Mouse (Mus musculus) T-cell, adult 2 months (primary cell): ENCODE data around the gene Zmym3.
"Not testable (repeated sequence)": the region's sequence is repeated elsewhere in the genome, so short reads cannot be mapped to it uniquely, and the experiment has no call there.

Source experiments
- DNase-seq: peaks from one replicate; pipeline ENCODE4 v3.0.0; 2022; ENCODE audit warnings: low spot score

Gene Zmym3

DNA sequence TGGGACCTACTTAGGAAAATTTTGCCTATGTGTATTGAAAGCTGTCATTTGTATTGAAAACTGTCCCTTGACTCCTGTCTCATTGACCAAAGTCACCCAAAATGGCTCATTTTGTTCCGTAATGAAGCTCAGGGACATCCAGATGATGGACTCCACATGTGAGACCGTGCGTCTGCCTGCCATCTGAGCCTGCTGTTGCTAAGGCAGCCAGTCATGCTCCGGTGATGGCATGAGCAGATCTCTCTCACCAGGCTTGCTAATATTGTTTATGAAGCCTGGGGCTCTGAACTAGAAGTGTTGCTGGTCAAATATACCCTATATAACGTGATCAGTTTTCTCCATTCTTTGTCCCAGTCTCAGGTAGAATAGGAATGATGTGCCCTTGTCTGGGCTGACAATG, 47.7 kb downstream of the Zmym3 start:
- DNase-seq = no peak

DNA sequence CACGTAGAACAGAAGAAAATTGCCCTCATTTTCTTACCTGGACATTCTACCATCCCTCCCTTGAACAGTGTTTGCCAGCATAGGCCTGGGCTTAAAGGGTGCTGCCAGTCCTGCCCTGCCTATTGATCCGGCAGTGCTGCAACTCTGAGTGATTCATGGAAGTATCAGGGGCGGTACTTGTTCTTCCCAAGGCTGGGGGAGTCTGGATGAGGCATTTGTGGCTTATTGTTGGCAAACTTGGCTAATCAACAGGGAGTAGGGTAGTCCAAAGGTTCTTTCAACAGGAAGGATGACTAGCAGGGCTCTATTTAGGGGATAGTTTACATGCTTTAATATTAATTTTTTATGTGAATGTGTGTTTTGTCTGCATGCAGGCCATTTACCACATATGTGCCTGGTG, 50.1 kb downstream of the Zmym3 start:
- no peak for DNase-seq

DNA sequence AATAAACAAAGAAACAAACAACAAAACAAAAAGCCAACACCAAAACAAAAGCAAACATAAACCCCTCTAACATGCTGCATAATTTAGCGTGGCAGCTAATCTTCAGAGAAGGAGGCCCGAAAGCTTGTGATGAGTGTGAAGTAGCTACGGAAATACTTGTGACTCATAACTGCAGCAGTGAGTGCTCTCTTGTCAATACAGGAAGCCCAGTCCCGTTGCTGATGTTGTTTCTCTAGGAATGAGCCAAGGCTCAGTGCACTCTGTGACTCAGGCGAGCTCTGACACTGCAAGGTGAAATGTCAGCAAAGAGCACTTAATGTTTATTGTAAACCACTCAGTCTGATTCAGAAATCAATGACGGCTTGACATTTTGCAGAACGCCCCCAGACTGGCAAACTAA, 51.6 kb downstream of the Zmym3 start:
- DNase-seq = no peak

DNA sequence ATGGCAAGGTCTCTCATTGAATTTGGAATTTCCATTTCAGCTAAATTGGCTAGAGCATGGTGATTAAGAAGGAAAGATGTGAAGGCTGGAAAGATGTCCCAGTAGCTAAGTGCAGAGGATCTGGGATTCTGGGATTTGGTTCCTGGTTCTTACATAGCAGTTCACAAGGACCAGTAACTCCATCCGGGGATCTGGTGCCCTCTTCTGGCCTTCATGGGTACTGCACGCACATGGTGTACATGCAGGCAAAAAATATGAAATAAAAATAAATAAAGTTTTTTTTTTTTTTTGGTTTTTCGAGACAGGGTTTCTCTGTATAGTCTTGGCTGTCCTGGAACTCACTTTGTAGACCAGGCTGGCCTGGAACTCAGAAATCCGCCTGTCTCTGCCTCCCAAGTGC, 61.7 kb downstream of the Zmym3 start:
- not testable (repeated sequence) for DNase-seq
